Mouse (Mus musculus) gastrocnemius, postnatal 10 days (tissue): ENCODE measurements at regions not wholly inside any gene's neighbourhood (a gene's known extent, or its start where the extent isn't known, plus 50 kb on each side); places are given as distances from the start of the nearest gene placed in this dataset.

Experiments
- DNase-seq: peaks from one replicate; pipeline ENCODE4 v3.0.0; 2021; ENCODE audit warnings: mixed read lengths

GRCm38 (mm10) chr10:118000591-118000990 is 141.0 kb upstream of the Mdm1 start:
- no peak for DNase-seq

GRCm38 (mm10) chr10:118001501-118001900 is 140.1 kb upstream of the Mdm1 start:
- DNase-seq: no peak

DNA sequence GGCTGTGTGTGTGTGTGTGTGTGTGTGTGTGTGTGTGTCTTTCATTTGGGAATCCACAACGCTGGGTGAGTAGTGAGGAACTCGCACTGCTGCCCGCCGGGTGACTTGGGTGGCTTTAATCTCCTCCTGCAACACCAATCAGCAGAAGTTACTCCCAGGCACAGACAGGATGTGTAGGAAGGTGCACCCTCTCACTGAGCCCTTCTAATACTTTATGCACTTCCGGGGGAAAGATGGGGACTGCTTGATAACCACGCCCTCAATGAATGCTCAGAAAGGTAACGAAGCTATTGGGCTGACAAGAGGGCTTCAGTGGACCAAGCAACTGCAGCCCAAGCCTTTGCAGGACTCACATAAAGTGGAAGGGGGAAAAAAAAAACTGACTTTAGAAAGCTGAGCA is 139.6 kb upstream of the Mdm1 start:
- no peak for DNase-seq

GRCm38 (mm10) chr10:118002559-118002958 is 139.1 kb upstream of the Mdm1 start:
- DNase-seq: no peak

- no peak for DNase-seq
These were observed 138.4 kb upstream of the Mdm1 start for GRCm38 (mm10) chr10:118003179-118003578.

DNA sequence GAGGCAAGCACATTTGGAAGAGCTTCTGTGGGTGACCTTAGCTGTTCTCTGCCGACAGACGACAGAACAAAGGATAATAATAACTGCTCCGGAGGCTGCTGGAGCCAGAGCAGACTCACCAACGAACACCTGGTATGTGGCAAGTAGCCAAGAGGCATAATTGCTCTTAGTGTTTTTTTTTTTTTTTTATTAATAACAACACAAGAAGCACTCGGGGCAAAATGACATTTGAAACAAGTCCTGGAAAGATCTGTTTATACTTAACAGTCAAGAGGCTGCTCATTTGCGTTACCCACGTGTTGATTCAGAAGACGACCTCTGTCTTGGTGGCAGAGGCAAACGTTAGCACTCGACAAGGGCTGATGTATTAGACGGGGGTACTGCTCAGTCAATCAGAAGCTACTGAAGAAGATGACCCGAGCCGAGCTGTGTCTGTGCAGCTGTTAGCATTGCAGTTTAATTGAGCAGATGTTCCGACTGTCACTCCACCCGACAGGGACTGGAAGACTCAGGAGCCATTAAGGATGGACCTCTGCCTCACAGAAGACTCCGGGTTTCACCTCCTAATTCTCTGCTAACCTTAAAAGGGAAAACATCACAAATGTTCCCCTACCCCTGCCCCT is 137.8 kb upstream of the Mdm1 start:
- no peak for DNase-seq

DNA sequence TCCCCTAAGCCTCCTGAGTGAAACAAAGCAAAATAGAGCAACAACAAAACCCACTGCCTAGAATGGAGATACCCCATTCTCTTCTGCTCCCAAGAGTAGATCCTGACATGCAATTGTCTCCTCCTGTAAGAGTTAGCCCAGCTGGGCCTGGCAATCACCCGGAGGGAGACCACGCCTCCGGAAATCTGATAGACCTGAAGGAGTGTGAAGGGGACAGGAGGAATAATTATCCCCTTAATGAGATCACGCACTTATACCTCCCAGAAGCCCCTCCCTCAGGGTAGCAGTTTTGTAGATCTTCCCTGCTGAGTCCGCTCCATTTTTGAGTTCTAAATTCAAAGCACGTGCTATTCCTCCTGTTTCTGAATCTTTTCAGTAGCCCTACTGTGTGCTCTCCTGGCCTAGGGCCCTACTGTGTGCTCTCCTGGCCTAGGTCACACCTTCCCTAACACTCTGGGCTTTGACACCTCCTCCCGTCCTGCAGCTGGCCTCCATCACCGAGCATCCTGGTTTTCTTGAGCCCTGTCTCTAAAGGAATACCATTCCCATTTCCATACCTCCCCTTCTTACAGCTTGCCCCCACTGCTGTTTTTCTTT is 137.2 kb upstream of the Mdm1 start:
- no peak for DNase-seq

- DNase-seq: no peak
These were observed 134.6 kb upstream of the Mdm1 start for GRCm38 (mm10) chr10:118006827-118007550.

DNA sequence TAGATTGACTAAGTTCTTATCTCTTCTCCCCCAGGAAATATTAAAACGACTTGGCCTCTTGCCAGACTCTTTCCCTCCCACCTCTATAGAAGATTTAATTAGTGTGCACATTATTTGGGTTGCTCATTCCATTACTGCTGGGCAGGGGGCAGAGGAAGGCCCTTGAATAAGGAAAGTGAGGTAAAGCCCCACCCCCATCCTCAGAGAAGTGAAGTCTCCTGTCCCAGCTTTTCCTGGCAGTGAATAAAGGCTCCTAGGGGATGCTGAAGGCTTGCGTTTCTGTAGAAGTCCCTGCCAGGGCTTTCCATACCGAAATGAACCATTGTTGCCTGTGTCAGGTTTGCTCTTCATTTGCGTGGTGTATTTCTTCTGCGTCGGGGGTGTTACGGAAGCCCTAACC is 133.8 kb upstream of the Mdm1 start:
- DNase-seq: no peak

DNA sequence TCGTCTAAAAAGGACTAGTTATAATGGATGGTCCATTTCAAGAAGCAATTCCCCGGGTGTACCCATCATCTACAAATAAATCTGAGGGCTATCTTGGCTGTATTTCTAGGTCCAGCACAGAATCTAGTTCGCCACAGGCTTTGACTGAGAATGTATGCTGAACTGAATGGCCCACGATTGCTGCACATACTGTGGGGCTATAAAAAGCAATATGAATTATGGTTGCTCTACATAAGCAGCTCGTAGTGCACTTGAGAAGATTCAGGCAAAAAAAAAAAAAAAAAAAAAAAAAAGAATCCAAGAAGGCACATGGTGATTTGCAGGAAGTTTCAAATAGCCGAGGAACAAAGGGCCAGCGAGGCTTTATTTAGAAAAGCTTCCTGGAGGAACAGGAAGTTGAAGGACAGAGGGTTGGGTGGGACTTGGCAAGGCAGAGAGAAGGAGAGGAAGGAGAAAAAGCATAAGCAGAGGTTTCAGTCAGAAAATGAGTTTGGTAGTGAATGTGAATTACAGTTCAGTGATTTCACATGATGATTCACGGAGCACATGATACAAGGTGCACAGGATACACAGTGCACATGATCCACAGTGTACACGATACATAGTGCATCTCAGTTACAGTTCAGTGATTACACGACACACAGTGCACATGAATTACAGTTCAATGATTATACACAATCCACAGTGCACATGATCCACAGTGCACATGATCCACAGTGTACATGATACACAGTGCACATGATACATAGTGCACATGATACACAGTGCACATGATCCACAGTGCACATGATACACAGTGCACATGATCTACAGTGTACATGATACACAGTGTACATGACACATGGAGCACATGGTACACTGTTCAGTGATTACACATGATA is 129.7 kb upstream of the Mdm1 start:
- DNase-seq: no peak

DNA sequence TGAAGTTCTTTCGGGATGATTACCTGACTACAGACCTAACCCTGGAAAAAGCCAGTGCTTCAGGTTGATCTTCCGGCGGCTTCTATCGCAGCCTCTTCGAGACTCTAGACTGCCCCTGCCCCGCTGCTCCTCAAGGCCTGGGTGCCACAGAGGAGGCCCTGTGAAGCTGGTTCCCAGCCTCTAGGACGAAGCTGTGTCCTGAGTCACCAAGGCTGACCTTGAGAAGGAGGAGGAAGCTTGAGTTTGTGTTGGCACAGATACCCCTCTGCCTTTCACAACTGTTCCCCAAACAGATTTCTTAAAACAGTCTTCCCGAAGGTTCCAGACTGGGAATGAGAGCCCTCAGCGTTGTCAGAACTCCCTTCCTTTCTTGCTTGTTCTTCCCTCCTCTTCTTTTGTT is 112.8 kb upstream of the Mdm1 start:
- no peak for DNase-seq

GRCm38 (mm10) chr10:118034401-118034800 is 107.2 kb upstream of the Mdm1 start:
- no peak for DNase-seq

DNA sequence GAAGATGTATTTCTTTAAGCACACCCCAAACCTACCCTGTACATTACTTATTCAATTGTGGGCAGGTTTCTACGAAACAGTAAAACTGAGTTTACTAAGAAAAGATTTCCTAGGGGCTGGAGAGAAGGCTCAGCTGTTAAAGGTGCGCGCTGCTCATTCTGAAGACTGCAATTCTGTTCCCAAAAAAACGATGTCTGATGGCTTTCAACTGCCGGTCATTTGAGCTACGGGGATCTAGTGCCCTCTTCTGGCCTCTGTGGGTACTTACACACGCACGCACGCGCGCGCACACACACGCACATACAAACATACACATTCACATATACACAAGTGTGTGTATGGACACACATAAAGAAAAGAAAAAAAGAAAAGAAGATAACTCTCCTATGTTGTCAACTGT is 106.6 kb upstream of the Mdm1 start:
- no peak for DNase-seq

GRCm38 (mm10) chr10:118038465-118038864 is 103.1 kb upstream of the Mdm1 start:
- DNase-seq: no peak

DNA sequence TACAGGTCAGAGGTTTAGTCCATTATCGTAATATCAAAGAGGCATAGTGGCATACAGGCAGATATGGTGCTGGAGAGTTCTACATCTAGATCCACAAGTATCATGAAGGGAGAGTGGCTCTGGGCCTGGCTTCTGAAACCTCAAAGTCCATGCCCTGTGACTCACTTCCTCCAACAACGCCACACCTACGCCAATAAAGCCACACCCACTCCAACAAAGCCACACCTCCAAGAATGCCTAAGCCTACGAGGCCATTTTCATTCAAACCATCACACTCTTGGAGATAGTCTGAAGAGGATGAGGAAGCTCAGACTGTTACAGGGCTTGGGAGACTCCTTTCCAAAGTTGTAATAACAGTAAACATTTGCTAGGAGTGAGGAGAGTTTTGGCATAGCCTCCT is 102.6 kb upstream of the Mdm1 start:
- DNase-seq: no peak

DNA sequence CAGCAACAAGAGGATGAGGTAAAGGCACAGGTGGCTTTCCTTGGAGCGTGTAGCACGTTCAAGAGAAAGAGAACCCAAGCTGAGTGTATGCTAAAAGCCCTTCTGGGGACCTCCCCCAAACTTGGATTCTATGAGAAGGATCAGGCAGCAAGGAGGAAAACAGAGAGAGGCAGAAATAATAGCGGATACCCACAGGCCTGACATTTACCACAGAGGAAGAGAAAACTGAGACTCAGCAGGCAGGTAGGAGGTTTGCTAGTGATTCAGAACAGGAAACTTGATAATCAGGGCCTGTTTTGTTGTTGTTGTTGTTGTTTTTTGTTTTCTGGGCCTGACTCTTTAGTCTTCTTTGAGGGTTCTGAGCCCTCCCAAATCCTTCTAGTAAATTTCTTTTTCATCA is 100.5 kb upstream of the Mdm1 start:
- no peak for DNase-seq

DNA sequence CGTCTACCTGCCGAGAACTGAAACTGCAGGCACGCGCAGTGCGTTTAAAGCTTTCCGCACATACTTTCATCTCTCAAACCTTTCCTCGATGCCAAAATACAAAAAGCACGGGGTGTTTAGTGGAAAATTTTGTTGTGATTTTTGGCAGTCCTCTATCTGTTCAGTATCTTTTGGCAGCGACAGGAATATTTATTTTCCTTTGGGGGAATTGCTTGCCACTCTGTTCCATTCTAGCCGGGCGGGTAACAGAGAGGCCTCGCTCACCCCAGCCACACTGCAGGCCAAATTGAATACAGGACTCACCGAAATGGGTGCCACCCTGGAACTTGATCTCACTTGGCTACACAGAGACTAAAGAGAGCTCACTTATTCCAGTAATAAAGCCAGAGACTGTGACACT is 97.8 kb upstream of the Mdm1 start:
- no peak for DNase-seq

DNA sequence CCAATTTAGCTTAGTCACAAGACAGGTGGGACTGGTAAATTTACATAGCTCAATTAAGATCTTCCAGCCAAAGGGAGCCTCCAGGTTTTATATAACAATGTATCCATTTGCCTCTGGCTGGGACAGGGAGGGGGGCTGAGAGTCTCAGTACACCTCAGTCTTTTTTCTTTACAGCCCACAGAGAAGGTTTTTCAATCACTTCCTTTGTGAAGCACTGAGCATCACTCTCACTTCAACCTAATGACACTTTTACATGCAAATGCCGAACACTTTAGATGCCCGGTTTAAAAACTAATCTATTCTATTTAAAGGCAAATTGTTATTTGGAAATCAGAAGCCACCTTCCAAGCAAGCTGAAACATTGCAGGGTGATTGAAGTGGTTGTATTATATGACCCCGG is 96.8 kb upstream of the Mdm1 start:
- no peak for DNase-seq

DNA sequence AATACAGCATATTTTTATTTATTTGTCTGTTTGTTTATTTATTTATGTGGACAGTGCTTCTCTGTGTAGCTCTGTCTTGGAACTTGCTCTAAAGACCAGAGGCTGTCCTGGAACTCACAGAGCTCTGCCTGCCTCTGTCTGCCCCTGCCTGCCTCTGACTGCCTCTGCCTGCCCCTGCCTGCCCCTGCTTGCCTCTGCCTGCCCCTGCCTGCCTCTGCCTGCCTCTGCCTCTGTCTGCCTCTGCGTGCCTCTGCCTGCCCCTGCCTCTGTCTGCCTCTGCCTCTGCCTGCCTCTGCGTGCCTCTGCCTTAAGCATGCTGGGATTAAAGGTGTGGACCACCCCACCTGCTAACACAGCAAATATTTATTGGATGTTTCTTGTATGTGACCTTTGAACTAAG is 96.2 kb upstream of the Mdm1 start:
- no peak for DNase-seq

DNA sequence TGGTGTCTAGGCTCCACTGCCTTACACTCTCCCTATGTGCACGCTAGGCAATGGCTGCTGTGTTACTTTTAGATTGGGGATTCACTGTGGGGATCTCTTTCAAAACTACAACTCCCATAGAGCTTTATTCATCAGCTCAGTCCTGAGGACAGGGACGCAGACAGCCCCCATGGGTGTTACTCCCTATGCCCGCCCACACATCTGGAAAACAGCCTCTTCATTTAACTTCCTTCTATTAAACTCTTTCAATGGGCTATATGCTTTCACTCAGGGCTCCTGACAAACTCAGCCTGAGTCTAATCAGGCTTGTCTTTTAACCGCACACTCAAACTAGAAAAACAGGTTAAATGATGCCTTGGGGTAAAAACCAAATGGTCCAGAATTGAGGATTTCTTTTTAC is 95.3 kb upstream of the Mdm1 start:
- no peak for DNase-seq

DNA sequence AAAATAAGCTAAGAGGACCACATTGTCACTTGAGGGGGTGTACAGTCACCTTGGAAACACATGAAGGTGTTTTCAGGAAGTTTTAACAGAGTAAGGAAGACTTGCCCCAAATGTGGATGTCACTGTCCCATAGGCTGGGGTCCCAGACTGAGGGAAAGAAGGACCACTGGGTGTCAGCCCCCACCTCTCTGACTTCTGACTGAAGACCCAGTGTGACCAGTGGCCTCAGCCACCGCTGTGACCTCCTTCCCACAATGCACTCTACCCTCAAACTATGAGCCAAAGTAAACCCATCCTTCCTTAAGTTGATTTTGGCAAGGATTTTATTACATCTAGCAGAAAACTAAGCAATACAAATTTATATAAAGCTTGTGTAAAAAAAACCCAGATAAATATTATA is 94.8 kb upstream of the Mdm1 start:
- no peak for DNase-seq

GRCm38 (mm10) chr10:118049330-118049729 is 92.3 kb upstream of the Mdm1 start:
- peak; percentile 76 for DNase-seq

DNA sequence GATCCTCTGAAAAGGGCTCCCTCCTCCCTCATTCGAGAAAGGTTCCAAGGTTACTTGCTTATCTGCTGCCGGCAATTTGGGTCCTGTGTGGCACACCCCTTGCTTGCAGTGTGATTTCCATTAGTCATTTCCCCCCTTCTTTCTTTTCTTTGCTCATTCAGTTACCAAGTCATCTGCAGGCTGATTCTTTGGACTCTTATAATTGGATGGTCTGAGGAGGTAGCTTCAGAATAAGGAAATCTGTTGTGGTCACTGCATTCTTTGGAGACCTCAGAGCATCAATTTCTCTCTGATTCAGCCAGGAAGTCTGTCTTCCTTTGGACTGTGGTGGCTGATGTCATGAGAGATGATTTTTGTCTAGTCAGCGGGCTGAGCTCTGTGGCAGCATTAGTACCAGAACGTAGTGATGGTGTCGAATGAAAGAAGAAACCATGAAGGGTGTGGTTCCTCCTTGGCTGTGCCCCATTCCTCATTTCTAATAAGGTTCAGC is 91.4 kb upstream of the Mdm1 start:
- no peak for DNase-seq
